Mouse (Mus musculus): Measurements from ENCODE around the gene Mylk3.

DNA sequence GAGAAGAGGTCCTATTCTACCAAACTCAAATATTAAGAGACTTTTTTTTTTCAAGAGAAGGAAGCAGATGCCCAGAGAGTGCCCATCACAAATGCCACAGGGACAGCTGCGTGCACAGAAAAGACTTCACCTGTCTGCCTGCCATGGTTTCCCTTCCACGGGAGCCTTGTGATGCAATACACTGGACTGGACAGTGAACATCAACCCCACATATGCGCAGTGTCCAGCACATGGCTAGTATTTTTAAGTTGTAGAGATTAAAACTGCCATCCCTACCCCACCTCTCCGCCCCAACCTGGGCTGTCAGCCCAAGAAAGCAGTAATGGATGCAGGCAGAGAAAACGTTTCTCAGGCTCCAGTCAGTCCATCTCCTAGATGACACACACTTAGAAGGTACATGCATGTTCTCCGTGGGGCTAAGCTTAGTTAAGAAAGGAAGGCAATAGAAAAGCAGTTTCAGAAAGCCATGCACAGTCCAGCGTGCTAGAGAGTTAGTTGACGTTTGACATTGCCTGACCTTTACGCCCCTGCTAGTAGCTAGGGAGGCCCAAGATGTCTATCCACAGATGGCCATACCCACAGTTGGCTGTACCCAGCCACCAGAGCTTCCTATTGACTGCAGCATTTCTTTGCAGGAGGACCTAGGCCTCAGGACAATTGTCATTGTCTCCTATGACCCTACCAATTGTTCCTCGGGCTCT is 5.9 kb downstream of the Mylk3 start:
- no peak for TF ChIP-seq CTCF (IDR thresholded peaks at IDR 0.05; ENCODE audit: low read depth, low read length)
- no peak for TF ChIP-seq GATA1 (IDR thresholded peaks at IDR 0.05; ENCODE audit: borderline replicate concordance, low read length)
- no peak for TF ChIP-seq TAL1 (conservative IDR thresholded peaks at IDR 0.05; ENCODE audit: low read depth, low read length)
- TF ChIP-seq POLR2AphosphoS5 (IDR thresholded peaks at IDR 0.05; ENCODE audit: insufficient replicate concordance, low read depth, low read length), result no peak; the same call in 1 of the 2 replicates
- no peak for TF ChIP-seq GATA2 (IDR thresholded peaks at IDR 0.05; ENCODE audit: borderline replicate concordance, low read depth, low read length)

Measured in G1E (cell line).